ENCODE assay signal across 12 mouse cellular contexts in genomic region chr7:91514445-91514844, GRCm38 (mm10).
A peak's percentile ranks its signal among the peaks of the same experiment; 100 is the strongest.
DNase-seq lines count a peak whose midpoint lies in the region; ATAC-seq and TF ChIP-seq lines count a peak whose summit lies in the region.
"Had no signal": no experiment of that assay in that cellular context is flagged by ENCODE, and none has a peak within 500 bp of the region (broad histone marks: within the 10 kb centered on the region; RNA-seq: fewer than 3 reads in every experiment).

No protein-coding gene starts in this region.

- no peak overlapping the region for H3K4me2 ChIP-seq in midbrain, embryonic 16.5 days (ENCODE audit: low read length)
- H3K4me2 ChIP-seq in midbrain, embryonic 11.5 days: no peak overlapping the region
- H3K4me2 ChIP-seq in forebrain, postnatal 0 days (ENCODE audit: low read depth): no peak overlapping the region
- H3K4me2 ChIP-seq: liver, embryonic 11.5 days had no signal

- H3K27ac ChIP-seq in midbrain, embryonic 16.5 days (ENCODE audit: low read length): no peak overlapping the region
- H3K27ac ChIP-seq in midbrain, embryonic 11.5 days (ENCODE audit: low read depth, low read length): no peak overlapping the region
- 0 out of 2 replicates have a peak overlapping the region, but pooled peaks have one; percentile 29 for H3K27ac ChIP-seq in forebrain, postnatal 0 days (ENCODE audit: low read depth, low read length)

- H3K27me3 ChIP-seq in midbrain, embryonic 16.5 days (ENCODE audit: control insufficient read depth, insufficient read depth, low read depth, low read length): no peaks in the 10 kb centered on the region
- H3K27me3 ChIP-seq in midbrain, embryonic 11.5 days (ENCODE audit: control insufficient read depth, insufficient read depth, low read length): no peaks in the 10 kb centered on the region
- no peaks in the 10 kb centered on the region for H3K27me3 ChIP-seq in forebrain, postnatal 0 days (ENCODE audit: insufficient read depth, low read length)
- H3K27me3 ChIP-seq: CH12.LX had no signal

- no peaks in the 10 kb centered on the region for H3K4me1 ChIP-seq in midbrain, embryonic 16.5 days (ENCODE audit: control insufficient read depth, insufficient read depth, low read length)
- H3K4me1 ChIP-seq in midbrain, embryonic 11.5 days (ENCODE audit: control insufficient read depth, insufficient read depth, low read length): no peaks in the 10 kb centered on the region
- 0 out of 2 replicates have a peak, but pooled peaks cover 4% of the 10 kb centered on the region for H3K4me1 ChIP-seq in forebrain, postnatal 0 days (ENCODE audit: insufficient read depth)

- intact Hi-C loops in gastrocnemius, postnatal 36 days (cut with DNase I): no loop called here

- 0 out of 2 replicates have a peak, but pooled peaks have one; percentile 17 for ATAC-seq in midbrain, embryonic 16.5 days
- no peak for ATAC-seq in midbrain, embryonic 11.5 days (ENCODE audit: low FRiP score)
- ATAC-seq in forebrain, postnatal 0 days: peak; percentile 16; the same call in 1 of the 2 replicates
- no peak for ATAC-seq in monocyte, adult 5-6 weeks (replicated peaks; ENCODE audit: insufficient number of reproducible peaks, low FRiP score, low TSS enrichment, poor library complexity, severe bottlenecking)

- no peak overlapping the region for H3K9ac ChIP-seq in midbrain, embryonic 16.5 days (ENCODE audit: low read depth, low read length)
- H3K9ac ChIP-seq in midbrain, embryonic 11.5 days (ENCODE audit: low read length): no peak overlapping the region
- no peak overlapping the region for H3K9ac ChIP-seq in forebrain, postnatal 0 days

- no peak overlapping the region for H3K4me3 ChIP-seq in midbrain, embryonic 16.5 days (ENCODE audit: low read depth, low read length)
- H3K4me3 ChIP-seq in midbrain, embryonic 11.5 days (ENCODE audit: low read depth, low read length): no peak overlapping the region
- no peak overlapping the region for H3K4me3 ChIP-seq in forebrain, postnatal 0 days (ENCODE audit: low read depth, low read length)

- DNase-seq in midbrain, embryonic 11.5 days (ENCODE audit: low spot score, missing footprints): no peak
- peak; percentile 9 for DNase-seq in cerebellum, adult 9-10 months
- DNase-seq in forebrain, postnatal 0 days: peak; percentile 65
- DNase-seq in retina, postnatal 7 days (ENCODE audit: low read depth, low spot score): peak; percentile 6
- DNase-seq in gastrocnemius, postnatal 36 days: no peak
- DNase-seq: kidney, adult 8-10 months; lung, postnatal 10 days; thymus, postnatal 25 days had no signal

- H3K9me3 ChIP-seq in midbrain, embryonic 16.5 days (replicated peaks; ENCODE audit: control insufficient read depth, low read length, poor library complexity, severe bottlenecking): no peaks in the 10 kb centered on the region
- no peaks in the 10 kb centered on the region for H3K9me3 ChIP-seq in midbrain, embryonic 11.5 days (ENCODE audit: control insufficient read depth, low read length)
- H3K9me3 ChIP-seq in forebrain, postnatal 0 days (ENCODE audit: low read length): no peaks in the 10 kb centered on the region

- 42% methylated on average over 3 of the region's 3 CpGs for WGBS in midbrain, embryonic 16.5 days
- 75% methylated on average over 3 of the region's 3 CpGs for WGBS in midbrain, embryonic 11.5 days
- 28% methylated on average over 3 of the region's 3 CpGs for WGBS in forebrain, postnatal 0 days

- no peak for TF ChIP-seq CTCF in forebrain, postnatal 0 days (IDR thresholded peaks at IDR 0.05; ENCODE audit: low read depth)

- H3K36me3 ChIP-seq in midbrain, embryonic 16.5 days (ENCODE audit: control insufficient read depth, insufficient read depth, low read length): no peaks in the 10 kb centered on the region
- no peaks in the 10 kb centered on the region for H3K36me3 ChIP-seq in midbrain, embryonic 11.5 days (ENCODE audit: control insufficient read depth, insufficient read depth, low read length)
- H3K36me3 ChIP-seq in forebrain, postnatal 0 days (ENCODE audit: insufficient read depth): no peaks in the 10 kb centered on the region

Comparison
In these comparisons a context has a peak if more than half of its experiments do, and no peak if none do; other contexts are left out.
1. ATAC-seq: peak in midbrain, embryonic 16.5 days (single experiment) and forebrain, postnatal 0 days (single experiment); none in midbrain, embryonic 11.5 days (single experiment) and monocyte, adult 5-6 weeks (single experiment).
2. DNase-seq: peak in cerebellum, adult 9-10 months (single experiment), forebrain, postnatal 0 days (single experiment) and retina, postnatal 7 days (single experiment); none in midbrain, embryonic 11.5 days (single experiment) and gastrocnemius, postnatal 36 days (0 of 2).